Mouse (Mus musculus): ENCODE measurements around the gene Siah1a.

- TF ChIP-seq CTCF (IDR thresholded peaks at IDR 0.05) (no peak), POLR2A (IDR thresholded peaks at IDR 0.05; ENCODE audit: insufficient read depth, low read depth, low read length) (no peak)
Measured at GRCm38 (mm10) chr8:86789576-86789975, 43.8 kb upstream of the Siah1a start.

Data from heart, adult 2 months (tissue).